Mouse (Mus musculus) ES-Bruce4 (cell line): ENCODE results near the gene Apol8.

Experiments
- EP300 ChIP-seq: IDR thresholded peaks from 2 replicates; pipeline ENCODE4 v1.6.1; 2011; ENCODE audit warnings: low read depth, low read length; ENCODE audit not compliant: insufficient read depth
- POLR2A ChIP-seq: IDR thresholded peaks from one replicate; pipeline ENCODE4 v1.8.1; 2011; ENCODE audit warnings: low read length; ENCODE audit not compliant: insufficient read depth

DNA sequence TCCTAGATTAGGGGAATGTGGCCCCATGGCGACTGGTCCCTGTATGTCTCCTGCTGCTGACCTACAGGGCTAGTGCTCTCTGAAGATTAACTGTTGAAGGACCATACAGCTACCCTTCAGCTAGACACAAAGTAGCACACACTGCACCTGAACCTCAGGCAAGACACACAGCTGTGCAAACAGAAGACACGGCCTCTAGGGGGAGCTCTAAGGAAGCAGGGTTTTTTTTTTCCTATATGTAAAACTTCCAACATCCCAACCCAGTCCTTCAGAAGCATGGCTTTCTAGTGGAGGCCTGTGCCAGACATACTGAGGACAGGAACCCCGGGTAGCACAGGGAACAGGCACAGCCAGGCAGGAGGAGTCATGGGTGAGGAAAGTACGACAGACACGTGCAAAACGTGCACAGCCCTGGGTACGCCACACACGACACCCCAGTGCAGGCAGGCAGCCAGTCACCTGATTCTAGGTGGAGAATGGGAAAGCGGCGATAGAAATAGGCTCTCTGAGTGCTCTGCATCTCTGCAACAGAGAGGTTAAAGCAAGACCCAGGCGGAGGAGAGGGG is 25.7 kb upstream of the Apol8 start:
- TF ChIP-seq POLR2A (no peak), EP300 (no peak)
